Mouse (Mus musculus): ENCODE data around the gene U2surp.

- no peak for TF ChIP-seq ZMIZ1 (IDR thresholded peaks at IDR 0.05; ENCODE audit: low read depth, low read length)
- no peak for TF ChIP-seq CTCF (IDR thresholded peaks at IDR 0.05 in 2 of 3, conservative IDR thresholded peaks at IDR 0.05 in 1 of 3; ENCODE audit: control insufficient read depth in 1 of 3, insufficient read depth in 1 of 3, low read depth in 2 of 3, low read length in 3 of 3, poor library complexity in 1 of 3, severe bottlenecking in 1 of 3)
- TF ChIP-seq ZNF384 (IDR thresholded peaks at IDR 0.05; ENCODE audit: low read depth, low read length), result no peak
- TF ChIP-seq ETS1 (IDR thresholded peaks at IDR 0.05; ENCODE audit: low read depth, low read length), result no peak
- TF ChIP-seq POLR2A (IDR thresholded peaks at IDR 0.05; ENCODE audit: control insufficient read depth in 1 of 2, insufficient read depth in 1 of 2, low read depth in 1 of 2, low read length in 2 of 2, poor library complexity in 1 of 2), result no peak
- no peak for TF ChIP-seq TBP (IDR thresholded peaks at IDR 0.05; ENCODE audit: low read depth, low read length)
- TF ChIP-seq TAL1 (IDR thresholded peaks at IDR 0.05; ENCODE audit: low read length), result no peak
- no peak for TF ChIP-seq POLR2AphosphoS2 (IDR thresholded peaks at IDR 0.05; ENCODE audit: low read length)
- TF ChIP-seq E2F4 (IDR thresholded peaks at IDR 0.05; ENCODE audit: borderline replicate concordance, low read depth, low read length), result no peak
These were observed 83.5 kb downstream of the U2surp start for GRCm38 (mm10) chr9:95428277-95428676.
